Mouse (Mus musculus): ENCODE results near the gene Nr0b2. TPM values are rescaled to one million over a fixed set of nuclear protein-coding genes. Genes with fewer than 3 reads are reported as not detected.

The Nr0b2 gene
- polyA plus RNA-seq, 1 experiment, result not detected

- TF ChIP-seq CTCF (IDR thresholded peaks at IDR 0.05; ENCODE audit: control insufficient read depth, insufficient read depth, low read length) (peak; percentile 93), POLR2A (IDR thresholded peaks at IDR 0.05; ENCODE audit: borderline replicate concordance, control insufficient read depth, low read depth, low read length) (no peak)
- no peaks in the 10 kb centered on the region for H3K4me1 ChIP-seq (ENCODE audit: control insufficient read depth, insufficient read depth, low read length)
- 27% methylated on average over 7 of the region's 7 CpGs for WGBS
- no peak overlapping the region for H3K27ac ChIP-seq (ENCODE audit: control insufficient read depth, insufficient read depth, low read depth, low read length, poor library complexity)
- no peak overlapping the region for H3K4me3 ChIP-seq (replicated peaks; ENCODE audit: control insufficient read depth, low read depth, low read length)
Measured at GRCm38 (mm10) chr4:133592570-133592969, 39.4 kb downstream of the Nr0b2 start.

GRCm38 (mm10) chr4:133595538-133595937 lies 42.4 kb downstream of the Nr0b2 start:
- Histone ChIP-seq H3K4me3 (replicated peaks; ENCODE audit: control insufficient read depth, low read depth, low read length) (no peak overlapping the region), H3K4me1 (ENCODE audit: control insufficient read depth, insufficient read depth, low read length) (no peaks in the 10 kb centered on the region), H3K27ac (ENCODE audit: control insufficient read depth, insufficient read depth, low read depth, low read length, poor library complexity) (0 out of 2 replicates have a peak overlapping the region, but pooled peaks have one; percentile 45)
- TF ChIP-seq CTCF (IDR thresholded peaks at IDR 0.05; ENCODE audit: control insufficient read depth, insufficient read depth, low read length) (no peak), POLR2A (IDR thresholded peaks at IDR 0.05; ENCODE audit: borderline replicate concordance, control insufficient read depth, low read depth, low read length) (no peak)
- 59% methylated on average over 7 of the region's 7 CpGs for WGBS

GRCm38 (mm10) chr4:133596084-133596483 lies 42.9 kb downstream of the Nr0b2 start:
- 38% methylated on average over 6 of the region's 6 CpGs for WGBS
- H3K4me1 ChIP-seq (ENCODE audit: control insufficient read depth, insufficient read depth, low read length), result no peaks in the 10 kb centered on the region
- H3K27ac ChIP-seq (ENCODE audit: control insufficient read depth, insufficient read depth, low read depth, low read length, poor library complexity), result no peak overlapping the region
- no peak for TF ChIP-seq POLR2A (IDR thresholded peaks at IDR 0.05; ENCODE audit: borderline replicate concordance, control insufficient read depth, low read depth, low read length)
- no peak for TF ChIP-seq CTCF (IDR thresholded peaks at IDR 0.05; ENCODE audit: control insufficient read depth, insufficient read depth, low read length)
- no peak overlapping the region for H3K4me3 ChIP-seq (replicated peaks; ENCODE audit: control insufficient read depth, low read depth, low read length)

GRCm38 (mm10) chr4:133598616-133599015 lies 45.4 kb downstream of the Nr0b2 start:
- Histone ChIP-seq H3K27ac (ENCODE audit: control insufficient read depth, insufficient read depth, low read depth, low read length, poor library complexity) (no peak overlapping the region), H3K4me3 (replicated peaks; ENCODE audit: control insufficient read depth, low read depth, low read length) (no peak overlapping the region), H3K4me1 (ENCODE audit: control insufficient read depth, insufficient read depth, low read length) (no peaks in the 10 kb centered on the region; the same call in 1 of the 2 replicates)
- 34% methylated on average over 4 of the region's 4 CpGs for WGBS
- TF ChIP-seq CTCF (IDR thresholded peaks at IDR 0.05; ENCODE audit: control insufficient read depth, insufficient read depth, low read length) (no peak), POLR2A (IDR thresholded peaks at IDR 0.05; ENCODE audit: borderline replicate concordance, control insufficient read depth, low read depth, low read length) (no peak)

GRCm38 (mm10) chr4:133599116-133599515 lies 45.9 kb downstream of the Nr0b2 start:
- TF ChIP-seq POLR2A (IDR thresholded peaks at IDR 0.05; ENCODE audit: borderline replicate concordance, control insufficient read depth, low read depth, low read length), result no peak
- no peak for TF ChIP-seq CTCF (IDR thresholded peaks at IDR 0.05; ENCODE audit: control insufficient read depth, insufficient read depth, low read length)
- Histone ChIP-seq H3K27ac (ENCODE audit: control insufficient read depth, insufficient read depth, low read depth, low read length, poor library complexity) (peak overlapping the region; percentile 45), H3K4me1 (ENCODE audit: control insufficient read depth, insufficient read depth, low read length) (no peaks in the 10 kb centered on the region; the same call in 1 of the 2 replicates), H3K4me3 (replicated peaks; ENCODE audit: control insufficient read depth, low read depth, low read length) (peak overlapping the region; percentile 79)
- 16% methylated on average over 7 of the region's 7 CpGs for WGBS

- Histone ChIP-seq H3K27ac (ENCODE audit: control insufficient read depth, insufficient read depth, low read depth, low read length, poor library complexity) (peak overlapping the region; percentile 45), H3K4me3 (replicated peaks; ENCODE audit: control insufficient read depth, low read depth, low read length) (peak overlapping the region; percentile 79), H3K4me1 (ENCODE audit: control insufficient read depth, insufficient read depth, low read length) (no peaks in the 10 kb centered on the region; the same call in 1 of the 2 replicates)
- WGBS, result under 1% methylated on average over 49 of the region's 50 CpGs
- TF ChIP-seq CTCF (IDR thresholded peaks at IDR 0.05; ENCODE audit: control insufficient read depth, insufficient read depth, low read length), result no peak
- no peak; the same call in 1 of the 2 replicates for TF ChIP-seq POLR2A (IDR thresholded peaks at IDR 0.05; ENCODE audit: borderline replicate concordance, control insufficient read depth, low read depth, low read length)
Measured at GRCm38 (mm10) chr4:133599571-133600073, 46.4 kb downstream of the Nr0b2 start.

GRCm38 (mm10) chr4:133600306-133600705 lies 47.1 kb downstream of the Nr0b2 start:
- TF ChIP-seq CTCF (IDR thresholded peaks at IDR 0.05; ENCODE audit: control insufficient read depth, insufficient read depth, low read length), result no peak
- no peak for TF ChIP-seq POLR2A (IDR thresholded peaks at IDR 0.05; ENCODE audit: borderline replicate concordance, control insufficient read depth, low read depth, low read length)
- Histone ChIP-seq H3K4me1 (ENCODE audit: control insufficient read depth, insufficient read depth, low read length) (no peaks in the 10 kb centered on the region; the same call in 1 of the 2 replicates), H3K4me3 (replicated peaks; ENCODE audit: control insufficient read depth, low read depth, low read length) (peak overlapping the region; percentile 1), H3K27ac (ENCODE audit: control insufficient read depth, insufficient read depth, low read depth, low read length, poor library complexity) (no peak overlapping the region)
- 22% methylated on average over 9 of the region's 9 CpGs for WGBS

- no peak within 1 kb of the TSS for H3K4me3 ChIP-seq (replicated peaks; ENCODE audit: control insufficient read depth, low read depth, low read length)
- H3K27ac ChIP-seq (ENCODE audit: control insufficient read depth, insufficient read depth, low read depth, low read length, poor library complexity), result no peak within 1 kb of the TSS
- 9% methylated on average over 16 of the region's 16 CpGs for WGBS
- no peaks in the 10 kb centered on the region; the same call in 1 of the 2 replicates for H3K4me1 ChIP-seq (ENCODE audit: control insufficient read depth, insufficient read depth, low read length)
- peak; percentile 61 for TF ChIP-seq CTCF (IDR thresholded peaks at IDR 0.05; ENCODE audit: control insufficient read depth, insufficient read depth, low read length)
- no peak for TF ChIP-seq POLR2A (IDR thresholded peaks at IDR 0.05; ENCODE audit: borderline replicate concordance, control insufficient read depth, low read depth, low read length)
Measured at GRCm38 (mm10) chr4:133601721-133602218, 48.6 kb downstream of the Nr0b2 start, which contains the start of gene Sfn. Gene Sfn, minus strand, starts transcription at chr4:133602168.
